Mouse (Mus musculus): ENCODE results near the gene Pvr. TPM values are rescaled to one million over a fixed set of nuclear protein-coding genes. Genes with fewer than 3 reads are reported as not detected.
A peak's percentile ranks its signal among the peaks of the same experiment; 100 is the strongest.

Pvr gene
- polyA plus RNA-seq, 2 experiments: 9.4 to 18.2 TPM

DNA sequence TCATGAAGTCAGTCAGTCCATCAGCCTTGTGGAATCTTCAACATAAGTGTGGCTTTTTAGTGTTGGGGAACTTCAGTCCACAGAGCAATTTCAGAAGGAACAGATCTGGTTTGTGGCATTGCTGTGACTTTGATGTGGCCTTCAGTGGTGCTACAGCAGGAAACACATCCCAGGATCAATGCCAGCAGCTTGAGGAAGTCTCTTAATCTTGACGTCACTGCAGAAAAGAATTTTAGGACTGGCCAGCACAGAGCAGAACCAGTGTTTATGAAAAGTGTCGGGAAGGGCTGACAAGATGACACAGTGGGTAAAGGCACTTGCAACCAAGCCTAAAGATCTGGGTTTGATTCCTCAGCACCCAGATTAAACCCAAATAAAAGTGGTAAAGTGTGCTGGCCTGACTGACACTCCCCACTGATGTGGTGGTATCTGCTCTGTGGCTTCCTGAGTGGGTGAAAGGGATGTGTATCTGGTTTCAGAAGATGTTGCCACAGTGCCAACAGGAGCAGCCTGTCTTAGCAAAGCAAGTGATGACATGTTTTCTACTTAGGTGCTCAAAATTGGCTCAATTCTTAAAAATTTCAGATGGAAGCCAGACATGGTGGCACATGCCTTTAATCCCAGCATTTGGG, 6.0 kb upstream of the Pvr start:
- whole genome bisulfite sequencing: 59% methylated on average over 2 of the region's 2 CpGs
- DNase-seq (ENCODE audit: low spot score): no peak
- Histone ChIP-seq H3K36me3 (ENCODE audit: control insufficient read depth, insufficient read depth, low read length) (no peaks in the 10 kb centered on the region), H3K9ac (ENCODE audit: low read depth, low read length, severe bottlenecking) (no peak overlapping the region), H3K4me3 (replicated peaks; ENCODE audit: low read length) (no peak overlapping the region), H3K4me1 (ENCODE audit: control insufficient read depth, insufficient read depth, low read length) (no peaks in the 10 kb centered on the region), H3K27me3 (ENCODE audit: control insufficient read depth, insufficient read depth, low read length) (no peaks in the 10 kb centered on the region), H3K4me2 (replicated peaks; ENCODE audit: low read depth, low read length, severe bottlenecking) (no peak overlapping the region), H3K9me3 (ENCODE audit: control insufficient read depth, low read length) (no peaks in the 10 kb centered on the region), H3K27ac (replicated peaks; ENCODE audit: low read depth, low read length) (no peak overlapping the region)
- ATAC-seq (ENCODE audit: low FRiP score, low read depth): no peak
- no peak for TF ChIP-seq POLR2A (IDR thresholded peaks at IDR 0.05; ENCODE audit: borderline replicate concordance, extremely low read depth, insufficient read depth, insufficient read length)

DNA sequence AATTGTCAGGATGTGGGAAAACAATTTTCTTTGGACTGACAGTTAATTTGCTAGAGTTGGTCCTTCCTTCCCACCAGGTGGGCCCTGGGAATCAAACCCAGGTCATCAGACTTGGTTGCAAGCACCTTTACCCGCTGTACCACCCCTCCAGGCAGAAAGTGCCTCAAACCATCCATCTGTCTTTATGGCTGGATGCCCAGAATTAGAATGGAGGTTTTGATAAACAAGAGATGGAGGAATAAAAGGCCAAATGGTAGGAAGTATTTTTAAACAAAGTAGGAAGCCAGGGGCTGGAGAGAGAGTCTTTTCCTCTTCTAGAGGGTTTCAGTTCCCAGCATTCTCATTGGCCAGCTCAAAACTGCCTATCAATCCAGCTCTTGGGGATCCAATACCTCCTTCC, 4.4 kb upstream of the Pvr start:
- H3K9ac ChIP-seq (ENCODE audit: low read depth, low read length, severe bottlenecking): no peak overlapping the region
- DNase-seq (ENCODE audit: low spot score) (no peak), ATAC-seq (ENCODE audit: low FRiP score, low read depth) (no peak)
- H3K4me2 ChIP-seq (replicated peaks; ENCODE audit: low read depth, low read length, severe bottlenecking): no peak overlapping the region
- H3K4me3 ChIP-seq (replicated peaks; ENCODE audit: low read length): no peak overlapping the region
- H3K9me3 ChIP-seq (ENCODE audit: control insufficient read depth, low read length): no peaks in the 10 kb centered on the region
- no peaks in the 10 kb centered on the region for H3K4me1 ChIP-seq (ENCODE audit: control insufficient read depth, insufficient read depth, low read length)
- no peaks in the 10 kb centered on the region for H3K36me3 ChIP-seq (ENCODE audit: control insufficient read depth, insufficient read depth, low read length)
- H3K27ac ChIP-seq (replicated peaks; ENCODE audit: low read depth, low read length): no peak overlapping the region
- WGBS: 81% methylated on average over 1 of the region's 1 CpGs
- no peak for TF ChIP-seq POLR2A (IDR thresholded peaks at IDR 0.05; ENCODE audit: borderline replicate concordance, extremely low read depth, insufficient read depth, insufficient read length)
- H3K27me3 ChIP-seq (ENCODE audit: control insufficient read depth, insufficient read depth, low read length): no peaks in the 10 kb centered on the region

DNA sequence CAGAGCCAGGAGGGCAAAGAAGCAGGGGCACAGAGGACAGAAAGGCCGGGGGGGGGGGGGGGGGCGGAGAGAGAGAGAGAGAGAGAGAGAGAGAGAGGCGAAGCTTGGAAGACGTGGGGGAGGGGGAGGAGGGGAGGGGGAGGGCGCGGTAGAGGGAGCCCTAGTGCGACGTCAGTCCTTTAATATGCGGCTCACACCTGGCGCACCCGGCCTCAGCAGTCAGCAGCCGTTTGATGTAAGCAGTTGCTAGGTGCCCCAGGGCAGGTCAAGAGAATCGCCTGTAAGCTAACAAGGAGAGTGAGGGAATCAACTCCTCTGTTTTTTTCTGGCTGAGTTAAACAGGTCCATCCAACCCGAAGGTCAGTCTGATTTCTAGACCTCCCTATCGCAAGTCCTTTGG, 2.8 kb upstream of the Pvr start:
- Histone ChIP-seq H3K36me3 (ENCODE audit: control insufficient read depth, insufficient read depth, low read length) (no peaks in the 10 kb centered on the region), H3K4me3 (replicated peaks; ENCODE audit: low read length) (no peak overlapping the region), H3K4me2 (replicated peaks; ENCODE audit: low read depth, low read length, severe bottlenecking) (no peak overlapping the region), H3K9me3 (ENCODE audit: control insufficient read depth, low read length) (no peaks in the 10 kb centered on the region), H3K27ac (replicated peaks; ENCODE audit: low read depth, low read length) (no peak overlapping the region), H3K9ac (ENCODE audit: low read depth, low read length, severe bottlenecking) (no peak overlapping the region), H3K27me3 (ENCODE audit: control insufficient read depth, insufficient read depth, low read length) (no peaks in the 10 kb centered on the region), H3K4me1 (ENCODE audit: control insufficient read depth, insufficient read depth, low read length) (peaks cover 6% of the 10 kb centered on the region)
- no peak for TF ChIP-seq POLR2A (IDR thresholded peaks at IDR 0.05; ENCODE audit: borderline replicate concordance, extremely low read depth, insufficient read depth, insufficient read length)
- no peak for DNase-seq (ENCODE audit: low spot score)
- 12% methylated on average over 7 of the region's 15 CpGs for WGBS
- ATAC-seq (ENCODE audit: low FRiP score, low read depth): no peak

DNA sequence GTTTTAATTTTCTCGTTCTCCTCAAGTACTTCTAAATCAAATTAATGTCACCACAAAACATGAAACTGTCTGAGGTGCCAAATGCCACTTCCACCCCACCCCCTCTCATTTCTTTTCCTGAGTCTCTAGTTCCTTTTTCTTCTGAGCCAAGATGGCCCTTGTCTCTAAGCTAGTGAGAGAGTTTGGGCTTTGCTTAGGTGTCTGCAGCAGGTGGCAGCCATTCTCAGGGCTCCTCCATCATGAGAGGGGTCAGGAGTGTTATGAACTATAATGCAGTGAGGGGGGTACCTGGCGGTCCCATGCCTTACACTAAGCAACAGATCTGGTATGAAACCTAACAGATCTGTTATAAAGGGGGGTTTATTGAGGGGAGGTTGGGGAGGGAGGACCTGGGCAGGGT, 2.4 kb upstream of the Pvr start:
- Histone ChIP-seq H3K4me3 (replicated peaks; ENCODE audit: low read length) (no peak overlapping the region), H3K36me3 (ENCODE audit: control insufficient read depth, insufficient read depth, low read length) (peaks cover 2% of the 10 kb centered on the region; the same call in 1 of the 2 replicates), H3K4me2 (replicated peaks; ENCODE audit: low read depth, low read length, severe bottlenecking) (no peak overlapping the region), H3K4me1 (ENCODE audit: control insufficient read depth, insufficient read depth, low read length) (peaks cover 6% of the 10 kb centered on the region), H3K27me3 (ENCODE audit: control insufficient read depth, insufficient read depth, low read length) (no peaks in the 10 kb centered on the region), H3K9me3 (ENCODE audit: control insufficient read depth, low read length) (no peaks in the 10 kb centered on the region), H3K27ac (replicated peaks; ENCODE audit: low read depth, low read length) (no peak overlapping the region), H3K9ac (ENCODE audit: low read depth, low read length, severe bottlenecking) (no peak overlapping the region)
- no peak for TF ChIP-seq POLR2A (IDR thresholded peaks at IDR 0.05; ENCODE audit: borderline replicate concordance, extremely low read depth, insufficient read depth, insufficient read length)
- 28% methylated on average over 2 of the region's 2 CpGs for WGBS
- ATAC-seq (ENCODE audit: low FRiP score, low read depth): no peak
- DNase-seq (ENCODE audit: low spot score): no peak

DNA sequence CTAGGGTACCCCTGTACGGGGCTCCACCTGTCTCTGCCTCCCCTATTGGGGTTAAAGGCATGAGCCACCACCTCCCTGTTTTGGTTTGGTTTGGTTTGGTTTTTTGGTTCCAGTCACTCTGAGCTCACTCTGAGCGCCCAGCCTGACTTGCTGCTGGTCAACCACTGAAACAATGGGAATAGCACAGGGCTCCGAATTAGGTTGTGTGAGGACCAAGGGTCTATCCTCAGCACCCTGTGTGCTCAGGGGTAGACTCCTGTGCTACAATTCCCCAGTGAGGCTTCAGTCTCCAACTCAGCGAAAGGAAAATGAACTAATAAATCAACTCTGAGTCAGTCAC, 824 bp downstream of the Pvr start:
- Histone ChIP-seq H3K4me2 (replicated peaks; ENCODE audit: low read depth, low read length, severe bottlenecking) (peak overlapping the region; percentile 67), H3K4me3 (replicated peaks; ENCODE audit: low read length) (peak overlapping the region; percentile 74), H3K36me3 (ENCODE audit: control insufficient read depth, insufficient read depth, low read length) (peaks cover 21% of the 10 kb centered on the region), H3K9me3 (ENCODE audit: control insufficient read depth, low read length) (no peaks in the 10 kb centered on the region), H3K4me1 (ENCODE audit: control insufficient read depth, insufficient read depth, low read length) (peaks cover 6% of the 10 kb centered on the region), H3K9ac (ENCODE audit: low read depth, low read length, severe bottlenecking) (peak overlapping the region; percentile 88), H3K27ac (replicated peaks; ENCODE audit: low read depth, low read length) (no peak overlapping the region), H3K27me3 (ENCODE audit: control insufficient read depth, insufficient read depth, low read length) (no peaks in the 10 kb centered on the region)
- no peak for DNase-seq (ENCODE audit: low spot score)
- no peak; the same call in none of the 2 replicates for ATAC-seq (ENCODE audit: low FRiP score, low read depth)
- WGBS: 31% methylated on average over 4 of the region's 4 CpGs
- TF ChIP-seq POLR2A (IDR thresholded peaks at IDR 0.05; ENCODE audit: borderline replicate concordance, extremely low read depth, insufficient read depth, insufficient read length): no peak

DNA sequence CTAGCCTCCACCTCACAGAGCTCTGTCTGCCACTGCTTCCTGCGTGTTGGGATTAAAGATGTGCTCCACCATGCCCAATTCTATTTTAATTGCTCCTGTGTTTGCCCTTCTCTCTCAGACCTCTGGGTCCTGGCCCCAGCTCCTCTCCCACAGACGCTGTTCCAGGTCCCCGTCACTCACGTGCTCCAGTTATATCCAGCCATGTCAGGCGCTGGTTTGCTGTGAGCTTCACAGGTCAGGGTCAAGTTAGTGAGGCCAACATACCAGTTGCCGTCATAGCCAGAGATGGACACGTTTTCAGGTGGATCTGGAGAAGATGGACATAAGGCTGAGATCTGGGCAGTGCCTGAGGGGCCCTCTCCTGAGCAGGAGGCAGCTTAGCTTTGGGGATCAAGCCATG, 6.4 kb downstream of the Pvr start:
- no peak for TF ChIP-seq POLR2A (IDR thresholded peaks at IDR 0.05; ENCODE audit: borderline replicate concordance, extremely low read depth, insufficient read depth, insufficient read length)
- 86% methylated on average over 7 of the region's 7 CpGs for WGBS

More for the DNA sequence above, 6.4 kb downstream of the Pvr start:
- no peak overlapping the region for H3K27ac ChIP-seq (replicated peaks; ENCODE audit: low read depth, low read length)
- H3K9ac ChIP-seq (ENCODE audit: low read depth, low read length, severe bottlenecking): no peak overlapping the region
- H3K4me2 ChIP-seq (replicated peaks; ENCODE audit: low read depth, low read length, severe bottlenecking): no peak overlapping the region
- H3K4me3 ChIP-seq (replicated peaks; ENCODE audit: low read length): no peak overlapping the region
- H3K4me1 ChIP-seq (ENCODE audit: control insufficient read depth, insufficient read depth, low read length): no peaks in the 10 kb centered on the region
- H3K9me3 ChIP-seq (ENCODE audit: control insufficient read depth, low read length): no peaks in the 10 kb centered on the region
- peaks cover 30% of the 10 kb centered on the region for H3K36me3 ChIP-seq (ENCODE audit: control insufficient read depth, insufficient read depth, low read length)
- no peaks in the 10 kb centered on the region for H3K27me3 ChIP-seq (ENCODE audit: control insufficient read depth, insufficient read depth, low read length)
- DNase-seq (ENCODE audit: low spot score) (no peak), ATAC-seq (ENCODE audit: low FRiP score, low read depth) (no peak)

Data from limb, embryonic 14.5 days (tissue).